Mouse (Mus musculus) mouse trophoblast stem cell (cell line): ENCODE results near the gene Rps8.

Experiments
- in situ Hi-C, 2 experiments: fragments of 300-500 bp; cut with MseI, MboI; formaldehyde crosslinking; loops; 2 replicates in 1 of 2; 3 replicates in 1 of 2; pipeline ENCODE4 v1.15.1; 2025

Rps8 gene

GRCm38 (mm10) chr4:117125910-117126674, 30.0 kb downstream of the Rps8 start:
- in situ Hi-C loops: no loop called here

GRCm38 (mm10) chr4:117125348-117125909, 30.6 kb downstream of the Rps8 start, which contains the start of gene Btbd19:
TSS of gene Btbd19 (minus strand) at chr4:117125725.
- in situ Hi-C loops: no loop called here

GRCm38 (mm10) chr4:117124518-117125347, 31.3 kb downstream of the Rps8 start:
- in situ Hi-C loops: no loop called here

- in situ Hi-C loops: no loop called here
These were observed 31.9 kb downstream of the Rps8 start for GRCm38 (mm10) chr4:117124218-117124517.

GRCm38 (mm10) chr4:117123546-117124217, 32.4 kb downstream of the Rps8 start:
- in situ Hi-C loops: no loop called here

GRCm38 (mm10) chr4:117122209-117122608, 33.8 kb downstream of the Rps8 start:
- in situ Hi-C loops: no loop called here

- in situ Hi-C loops: no loop called here
These were observed 35.3 kb downstream of the Rps8 start for GRCm38 (mm10) chr4:117120445-117121414.

- in situ Hi-C loops: no loop called here
These were observed 36.0 kb downstream of the Rps8 start for GRCm38 (mm10) chr4:117120052-117120444.

- in situ Hi-C loops: no loop called here
These were observed 36.4 kb downstream of the Rps8 start for GRCm38 (mm10) chr4:117119636-117120035.

- in situ Hi-C loops: no loop called here
These were observed 38.1 kb downstream of the Rps8 start for GRCm38 (mm10) chr4:117117931-117118330.

- in situ Hi-C loops: no loop called here
These were observed 40.5 kb downstream of the Rps8 start for GRCm38 (mm10) chr4:117115592-117115991.

GRCm38 (mm10) chr4:117113237-117113636, 42.8 kb downstream of the Rps8 start:
- in situ Hi-C loops: no loop called here

- in situ Hi-C loops: no loop called here
These were observed 45.1 kb downstream of the Rps8 start for GRCm38 (mm10) chr4:117110985-117111384.

GRCm38 (mm10) chr4:117110249-117110648, 45.8 kb downstream of the Rps8 start:
- in situ Hi-C loops: no loop called here

GRCm38 (mm10) chr4:117109330-117109729, 46.7 kb downstream of the Rps8 start:
- in situ Hi-C loops: no loop called here

GRCm38 (mm10) chr4:117108524-117108849, 47.6 kb downstream of the Rps8 start:
- in situ Hi-C loops: no loop called here

GRCm38 (mm10) chr4:117107813-117108523, 48.1 kb downstream of the Rps8 start:
- in situ Hi-C loops: no loop called here

- in situ Hi-C loops: no loop called here
These were observed 50.9 kb downstream of the Rps8 start for GRCm38 (mm10) chr4:117105127-117105526.

GRCm38 (mm10) chr4:117104672-117105071, 51.4 kb downstream of the Rps8 start:
- in situ Hi-C loops: loop anchor here (5.0 kb wide), 2 partner anchors 33 to 38 kb away; no protein-coding TSS in a partner anchor
